Mouse (Mus musculus): ENCODE measurements at regions not wholly inside any gene's neighbourhood (a gene's known extent, or its start where the extent isn't known, plus 50 kb on each side); places are given as distances from the start of the nearest gene placed in this dataset.

- Histone ChIP-seq H3K9ac (ENCODE audit: low read length) (no peak overlapping the region), H3K4me3 (ENCODE audit: low read depth, low read length) (no peak overlapping the region), H3K36me3 (ENCODE audit: control insufficient read depth, insufficient read depth, low read length) (no peaks in the 10 kb centered on the region), H3K9me3 (ENCODE audit: control insufficient read depth, low read length) (no peaks in the 10 kb centered on the region), H3K4me1 (replicated peaks; ENCODE audit: control insufficient read depth, insufficient read depth, low read length) (0 out of 2 replicates have a peak, but pooled peaks cover 7% of the 10 kb centered on the region), H3K4me2 (ENCODE audit: low read length) (no peak overlapping the region), H3K27me3 (replicated peaks; ENCODE audit: control insufficient read depth, insufficient read depth, low read length) (no peaks in the 10 kb centered on the region), H3K27ac (ENCODE audit: low read depth) (no peak overlapping the region)
- no peak for DNase-seq (ENCODE audit: low spot score)
- 84% methylated on average over 6 of the region's 6 CpGs for WGBS
- ATAC-seq (replicated peaks; ENCODE audit: low FRiP score, low TSS enrichment, low read depth) = no peak
Measured at GRCm38 (mm10) chr12:54440851-54441593, 215.4 kb downstream of the Sptssa start.

- H3K4me2 ChIP-seq (ENCODE audit: low read length) = no peak overlapping the region
- no peaks in the 10 kb centered on the region for H3K9me3 ChIP-seq (ENCODE audit: control insufficient read depth, low read length)
- no peak overlapping the region for H3K27ac ChIP-seq (ENCODE audit: low read depth)
- no peaks in the 10 kb centered on the region for H3K27me3 ChIP-seq (replicated peaks; ENCODE audit: control insufficient read depth, insufficient read depth, low read length)
- 0 out of 2 replicates have a peak, but pooled peaks cover 7% of the 10 kb centered on the region for H3K4me1 ChIP-seq (replicated peaks; ENCODE audit: control insufficient read depth, insufficient read depth, low read length)
- H3K36me3 ChIP-seq (ENCODE audit: control insufficient read depth, insufficient read depth, low read length) = no peaks in the 10 kb centered on the region
- no peak overlapping the region for H3K4me3 ChIP-seq (ENCODE audit: low read depth, low read length)
- no peak overlapping the region for H3K9ac ChIP-seq (ENCODE audit: low read length)
- DNase-seq (ENCODE audit: low spot score) = no peak
- WGBS = 81% methylated on average over 4 of the region's 4 CpGs
- no peak for ATAC-seq (replicated peaks; ENCODE audit: low FRiP score, low TSS enrichment, low read depth)
Measured at GRCm38 (mm10) chr12:54438793-54439192, 217.6 kb downstream of the Sptssa start.

- Histone ChIP-seq H3K27me3 (replicated peaks; ENCODE audit: control insufficient read depth, insufficient read depth, low read length) (no peaks in the 10 kb centered on the region), H3K4me2 (ENCODE audit: low read length) (no peak overlapping the region), H3K4me3 (ENCODE audit: low read depth, low read length) (no peak overlapping the region), H3K4me1 (replicated peaks; ENCODE audit: control insufficient read depth, insufficient read depth, low read length) (no peaks in the 10 kb centered on the region), H3K27ac (ENCODE audit: low read depth) (no peak overlapping the region), H3K9me3 (ENCODE audit: control insufficient read depth, low read length) (no peaks in the 10 kb centered on the region), H3K36me3 (ENCODE audit: control insufficient read depth, insufficient read depth, low read length) (no peaks in the 10 kb centered on the region), H3K9ac (ENCODE audit: low read length) (no peak overlapping the region)
- 86% methylated on average over 6 of the region's 6 CpGs for WGBS
- ATAC-seq (replicated peaks; ENCODE audit: low FRiP score, low TSS enrichment, low read depth) (no peak), DNase-seq (ENCODE audit: low spot score) (no peak)
Measured at GRCm38 (mm10) chr12:54425236-54425635, 221.6 kb upstream of the Egln3 start.

- Histone ChIP-seq H3K36me3 (ENCODE audit: control insufficient read depth, insufficient read depth, low read length) (no peaks in the 10 kb centered on the region), H3K4me1 (replicated peaks; ENCODE audit: control insufficient read depth, insufficient read depth, low read length) (no peaks in the 10 kb centered on the region), H3K4me2 (ENCODE audit: low read length) (no peak overlapping the region), H3K4me3 (ENCODE audit: low read depth, low read length) (no peak overlapping the region), H3K27ac (ENCODE audit: low read depth) (no peak overlapping the region), H3K9ac (ENCODE audit: low read length) (no peak overlapping the region), H3K9me3 (ENCODE audit: control insufficient read depth, low read length) (no peaks in the 10 kb centered on the region), H3K27me3 (replicated peaks; ENCODE audit: control insufficient read depth, insufficient read depth, low read length) (no peaks in the 10 kb centered on the region)
- 47% methylated on average over 1 of the region's 1 CpGs for WGBS
- ATAC-seq (replicated peaks; ENCODE audit: low FRiP score, low TSS enrichment, low read depth) (no peak), DNase-seq (ENCODE audit: low spot score) (no peak)
Measured at GRCm38 (mm10) chr12:54414829-54415228, 211.2 kb upstream of the Egln3 start.

- H3K9me3 ChIP-seq (ENCODE audit: control insufficient read depth, low read length) = no peaks in the 10 kb centered on the region
- H3K4me2 ChIP-seq (ENCODE audit: low read length) = no peak overlapping the region
- no peaks in the 10 kb centered on the region for H3K27me3 ChIP-seq (replicated peaks; ENCODE audit: control insufficient read depth, insufficient read depth, low read length)
- DNase-seq (ENCODE audit: low spot score) = no peak
- no peak overlapping the region for H3K9ac ChIP-seq (ENCODE audit: low read length)
- H3K36me3 ChIP-seq (ENCODE audit: control insufficient read depth, insufficient read depth, low read length) = no peaks in the 10 kb centered on the region
- ATAC-seq (replicated peaks; ENCODE audit: low FRiP score, low TSS enrichment, low read depth) = no peak
- H3K4me3 ChIP-seq (ENCODE audit: low read depth, low read length) = no peak overlapping the region
- H3K4me1 ChIP-seq (replicated peaks; ENCODE audit: control insufficient read depth, insufficient read depth, low read length) = no peaks in the 10 kb centered on the region
- H3K27ac ChIP-seq (ENCODE audit: low read depth) = no peak overlapping the region
- WGBS = 59% methylated on average over 5 of the region's 5 CpGs
Measured at GRCm38 (mm10) chr12:54414201-54414600, 210.5 kb upstream of the Egln3 start.

- H3K4me1 ChIP-seq (replicated peaks; ENCODE audit: control insufficient read depth, insufficient read depth, low read length) = no peaks in the 10 kb centered on the region
- H3K4me3 ChIP-seq (ENCODE audit: low read depth, low read length) = no peak overlapping the region
- H3K36me3 ChIP-seq (ENCODE audit: control insufficient read depth, insufficient read depth, low read length) = no peaks in the 10 kb centered on the region
- H3K4me2 ChIP-seq (ENCODE audit: low read length) = no peak overlapping the region
- no peak overlapping the region for H3K27ac ChIP-seq (ENCODE audit: low read depth)
- ATAC-seq (replicated peaks; ENCODE audit: low FRiP score, low TSS enrichment, low read depth) (no peak), DNase-seq (ENCODE audit: low spot score) (no peak)
- 84% methylated on average over 7 of the region's 7 CpGs for WGBS
- no peaks in the 10 kb centered on the region for H3K9me3 ChIP-seq (ENCODE audit: control insufficient read depth, low read length)
- H3K9ac ChIP-seq (ENCODE audit: low read length) = no peak overlapping the region
- no peaks in the 10 kb centered on the region for H3K27me3 ChIP-seq (replicated peaks; ENCODE audit: control insufficient read depth, insufficient read depth, low read length)
Measured at GRCm38 (mm10) chr12:54410038-54410605, 206.5 kb upstream of the Egln3 start.

- 89% methylated on average over 6 of the region's 6 CpGs for WGBS
- Histone ChIP-seq H3K36me3 (ENCODE audit: control insufficient read depth, insufficient read depth, low read length) (no peaks in the 10 kb centered on the region), H3K9ac (ENCODE audit: low read length) (no peak overlapping the region), H3K4me3 (ENCODE audit: low read depth, low read length) (no peak overlapping the region), H3K27ac (ENCODE audit: low read depth) (no peak overlapping the region), H3K9me3 (ENCODE audit: control insufficient read depth, low read length) (no peaks in the 10 kb centered on the region), H3K4me2 (ENCODE audit: low read length) (no peak overlapping the region), H3K27me3 (replicated peaks; ENCODE audit: control insufficient read depth, insufficient read depth, low read length) (no peaks in the 10 kb centered on the region), H3K4me1 (replicated peaks; ENCODE audit: control insufficient read depth, insufficient read depth, low read length) (no peaks in the 10 kb centered on the region)
- ATAC-seq (replicated peaks; ENCODE audit: low FRiP score, low TSS enrichment, low read depth) (no peak), DNase-seq (ENCODE audit: low spot score) (no peak)
Measured at GRCm38 (mm10) chr12:54408906-54409305, 205.2 kb upstream of the Egln3 start.

GRCm38 (mm10) chr12:54407301-54407896 lies 203.7 kb upstream of the Egln3 start:
- Histone ChIP-seq H3K4me1 (replicated peaks; ENCODE audit: control insufficient read depth, insufficient read depth, low read length) (no peaks in the 10 kb centered on the region), H3K27me3 (replicated peaks; ENCODE audit: control insufficient read depth, insufficient read depth, low read length) (no peaks in the 10 kb centered on the region), H3K4me3 (ENCODE audit: low read depth, low read length) (no peak overlapping the region), H3K9me3 (ENCODE audit: control insufficient read depth, low read length) (no peaks in the 10 kb centered on the region), H3K4me2 (ENCODE audit: low read length) (no peak overlapping the region), H3K9ac (ENCODE audit: low read length) (no peak overlapping the region), H3K36me3 (ENCODE audit: control insufficient read depth, insufficient read depth, low read length) (no peaks in the 10 kb centered on the region), H3K27ac (ENCODE audit: low read depth) (no peak overlapping the region)
- DNase-seq (ENCODE audit: low spot score) (no peak), ATAC-seq (replicated peaks; ENCODE audit: low FRiP score, low TSS enrichment, low read depth) (no peak)
- 63% methylated on average over 6 of the region's 6 CpGs for WGBS
